Mouse (Mus musculus): ENCODE data around the gene Slc6a16. TPM values are rescaled to one million over a fixed set of nuclear protein-coding genes. Genes with fewer than 3 reads are reported as not detected.

Slc6a16 gene
- 0.10 and 0.23 TPM in 2 replicates for polyA plus RNA-seq (2015; fragmentation: Nextera tagmentation; extraction: Ambion mirVana)

- no peaks in the 10 kb centered on the region for H3K36me3 ChIP-seq
- H3K4me3 ChIP-seq (replicated peaks): peak within 1 kb of the TSS; percentile 32
- WGBS: 12% methylated on average over 53 of the region's 53 CpGs
- H3K4me2 ChIP-seq: peak within 1 kb of the TSS; percentile 58
- H3K9ac ChIP-seq: peak within 1 kb of the TSS; percentile 43
- peak; percentile 55 for ATAC-seq (replicated peaks; ENCODE audit: low FRiP score)
- no peaks in the 10 kb centered on the region for H3K9me3 ChIP-seq (replicated peaks)
- peaks cover 22% of the 10 kb centered on the region for H3K4me1 ChIP-seq
- 0 out of 2 replicates have a peak within 1 kb of the TSS, but pooled peaks have one; percentile 38 for H3K27ac ChIP-seq
- peaks cover 29% of the 10 kb centered on the region for H3K27me3 ChIP-seq
Observed at GRCm38 (mm10) chr7:45240633-45241388, at the start of gene Slc6a16. Gene Slc6a16, plus strand, starts transcription at chr7:45241085.

GRCm38 (mm10) chr7:45191161-45191560 lies 49.7 kb upstream of the Slc6a16 start:
- peaks cover 47% of the 10 kb centered on the region for H3K27me3 ChIP-seq
- 51% methylated on average over 2 of the region's 2 CpGs for WGBS
- peak overlapping the region; percentile 67 for H3K27ac ChIP-seq
- ATAC-seq (replicated peaks; ENCODE audit: low FRiP score): no peak
- H3K4me2 ChIP-seq: no peak overlapping the region
- no peaks in the 10 kb centered on the region for H3K36me3 ChIP-seq
- no peak overlapping the region for H3K4me3 ChIP-seq (replicated peaks)
- H3K9ac ChIP-seq: no peak overlapping the region
- H3K9me3 ChIP-seq (replicated peaks): no peaks in the 10 kb centered on the region
- peaks cover 26% of the 10 kb centered on the region for H3K4me1 ChIP-seq

- peak overlapping the region; percentile 67 for H3K27ac ChIP-seq
- no peaks in the 10 kb centered on the region for H3K9me3 ChIP-seq (replicated peaks)
- peaks cover 44% of the 10 kb centered on the region for H3K27me3 ChIP-seq
- H3K4me2 ChIP-seq: no peak overlapping the region
- H3K9ac ChIP-seq: no peak overlapping the region
- peak; percentile 78 for ATAC-seq (replicated peaks; ENCODE audit: low FRiP score)
- no peak overlapping the region for H3K4me3 ChIP-seq (replicated peaks)
- 4% methylated on average over 8 of the region's 8 CpGs for WGBS
- no peaks in the 10 kb centered on the region for H3K36me3 ChIP-seq
- peaks cover 26% of the 10 kb centered on the region for H3K4me1 ChIP-seq
Observed at GRCm38 (mm10) chr7:45191803-45192363, 49.0 kb upstream of the Slc6a16 start.

GRCm38 (mm10) chr7:45192585-45193310 lies 48.1 kb upstream of the Slc6a16 start:
- no peaks in the 10 kb centered on the region for H3K9me3 ChIP-seq (replicated peaks)
- H3K4me3 ChIP-seq (replicated peaks): no peak overlapping the region
- H3K27ac ChIP-seq: peak overlapping the region; percentile 67
- peaks cover 45% of the 10 kb centered on the region for H3K27me3 ChIP-seq
- no peak for ATAC-seq (replicated peaks; ENCODE audit: low FRiP score)
- WGBS: 89% methylated on average over 7 of the region's 7 CpGs
- no peak overlapping the region for H3K4me2 ChIP-seq
- no peak overlapping the region for H3K9ac ChIP-seq
- H3K4me1 ChIP-seq: peaks cover 26% of the 10 kb centered on the region
- no peaks in the 10 kb centered on the region for H3K36me3 ChIP-seq

- no peaks in the 10 kb centered on the region for H3K36me3 ChIP-seq
- H3K4me1 ChIP-seq: peaks cover 29% of the 10 kb centered on the region
- H3K9me3 ChIP-seq (replicated peaks): no peaks in the 10 kb centered on the region
- 56% methylated on average over 5 of the region's 5 CpGs for WGBS
- no peak for ATAC-seq (replicated peaks; ENCODE audit: low FRiP score)
- H3K4me2 ChIP-seq: no peak overlapping the region
- no peak overlapping the region for H3K4me3 ChIP-seq (replicated peaks)
- no peak overlapping the region for H3K27ac ChIP-seq
- H3K27me3 ChIP-seq: peaks cover 41% of the 10 kb centered on the region
- H3K9ac ChIP-seq: no peak overlapping the region
Observed at GRCm38 (mm10) chr7:45193406-45193805, 47.5 kb upstream of the Slc6a16 start.

GRCm38 (mm10) chr7:45193871-45194785 lies 46.8 kb upstream of the Slc6a16 start:
- Histone ChIP-seq H3K36me3 (no peaks in the 10 kb centered on the region), H3K27me3 (peaks cover 34% of the 10 kb centered on the region), H3K4me3 (replicated peaks) (no peak overlapping the region), H3K9me3 (replicated peaks) (no peaks in the 10 kb centered on the region), H3K27ac (no peak overlapping the region), H3K9ac (no peak overlapping the region), H3K4me1 (peaks cover 29% of the 10 kb centered on the region), H3K4me2 (no peak overlapping the region)
- 75% methylated on average over 17 of the region's 17 CpGs for WGBS
- ATAC-seq (replicated peaks; ENCODE audit: low FRiP score): no peak

GRCm38 (mm10) chr7:45195341-45196175 lies 45.3 kb upstream of the Slc6a16 start:
- H3K4me1 ChIP-seq: peaks cover 29% of the 10 kb centered on the region
- ATAC-seq (replicated peaks; ENCODE audit: low FRiP score): no peak
- no peak overlapping the region for H3K9ac ChIP-seq
- H3K4me3 ChIP-seq (replicated peaks): no peak overlapping the region
- H3K36me3 ChIP-seq: no peaks in the 10 kb centered on the region
- H3K27ac ChIP-seq: no peak overlapping the region
- H3K27me3 ChIP-seq: peaks cover 26% of the 10 kb centered on the region; the same call in 1 of the 2 replicates
- WGBS: 58% methylated on average over 13 of the region's 13 CpGs
- H3K9me3 ChIP-seq (replicated peaks): no peaks in the 10 kb centered on the region
- H3K4me2 ChIP-seq: no peak overlapping the region

- no peak for ATAC-seq (replicated peaks; ENCODE audit: low FRiP score)
- no peak overlapping the region for H3K4me2 ChIP-seq
- peaks cover 26% of the 10 kb centered on the region; the same call in 1 of the 2 replicates for H3K27me3 ChIP-seq
- no peak overlapping the region for H3K27ac ChIP-seq
- no peak overlapping the region for H3K9ac ChIP-seq
- H3K4me3 ChIP-seq (replicated peaks): no peak overlapping the region
- 87% methylated on average over 4 of the region's 4 CpGs for WGBS
- H3K36me3 ChIP-seq: no peaks in the 10 kb centered on the region
- H3K9me3 ChIP-seq (replicated peaks): no peaks in the 10 kb centered on the region
- H3K4me1 ChIP-seq: peaks cover 25% of the 10 kb centered on the region
Observed at GRCm38 (mm10) chr7:45196176-45196535, 44.7 kb upstream of the Slc6a16 start.

GRCm38 (mm10) chr7:45196994-45197393 lies 43.9 kb upstream of the Slc6a16 start:
- Histone ChIP-seq H3K27ac (no peak overlapping the region), H3K27me3 (peaks cover 22% of the 10 kb centered on the region; the same call in 1 of the 2 replicates), H3K4me2 (no peak overlapping the region), H3K9me3 (replicated peaks) (no peaks in the 10 kb centered on the region), H3K4me1 (peaks cover 16% of the 10 kb centered on the region), H3K36me3 (no peaks in the 10 kb centered on the region), H3K9ac (no peak overlapping the region), H3K4me3 (replicated peaks) (no peak overlapping the region)
- 69% methylated on average over 5 of the region's 5 CpGs for WGBS
- no peak for ATAC-seq (replicated peaks; ENCODE audit: low FRiP score)

GRCm38 (mm10) chr7:45198435-45198834 lies 42.5 kb upstream of the Slc6a16 start:
- Histone ChIP-seq H3K27ac (no peak overlapping the region), H3K36me3 (no peaks in the 10 kb centered on the region), H3K4me1 (peaks cover 8% of the 10 kb centered on the region; the same call in 1 of the 2 replicates), H3K9ac (no peak overlapping the region), H3K9me3 (replicated peaks) (no peaks in the 10 kb centered on the region), H3K4me2 (no peak overlapping the region), H3K4me3 (replicated peaks) (no peak overlapping the region), H3K27me3 (peaks cover 22% of the 10 kb centered on the region; the same call in 1 of the 2 replicates)
- WGBS: 9% methylated on average over 5 of the region's 5 CpGs
- 0 out of 2 replicates have a peak, but pooled peaks have one; percentile 43 for ATAC-seq (replicated peaks; ENCODE audit: low FRiP score)
